Mouse (Mus musculus) T-cell, adult 2 months (primary cell): ENCODE data around the gene Gm10197.
"Not testable (repeated sequence)": the region's sequence is repeated elsewhere in the genome, so short reads cannot be mapped to it uniquely, and the experiment has no call there.

ENCODE experiments used
- DNase-seq: peaks from one replicate; pipeline ENCODE4 v3.0.0; 2022; ENCODE audit warnings: low spot score

Gm10197 gene

GRCm38 (mm10) chr19:53371666-53372065 lies at the start of gene Gm10197:
Gene Gm10197, minus strand, starts transcription at chr19:53371766.
- DNase-seq, result no peak

- DNase-seq, result peak; percentile 91
Observed at GRCm38 (mm10) chr19:53420924-53421582, 49.5 kb upstream of the Gm10197 start.

GRCm38 (mm10) chr19:53419834-53420233 lies 48.3 kb upstream of the Gm10197 start:
- DNase-seq, result peak; percentile 86

GRCm38 (mm10) chr19:53415198-53415597 lies 43.6 kb upstream of the Gm10197 start:
- no peak for DNase-seq

DNA sequence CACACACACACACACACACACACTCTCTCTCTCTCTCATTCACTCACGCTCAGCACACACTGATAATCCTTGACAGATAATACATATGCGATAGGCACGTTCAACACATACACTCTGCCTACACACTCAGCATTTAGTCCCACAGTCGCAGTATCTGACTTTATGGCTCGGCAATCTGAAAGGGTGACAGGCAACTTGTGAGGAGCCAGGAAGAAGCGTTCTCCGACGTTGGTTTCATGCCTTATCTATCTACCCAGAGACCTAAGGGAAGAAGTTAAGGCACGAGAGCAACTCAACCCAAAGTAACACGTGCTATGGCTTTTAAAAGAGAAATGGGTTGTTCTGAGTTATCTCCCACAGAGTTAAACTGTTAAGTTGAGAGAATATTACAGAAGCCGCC lies 43.1 kb upstream of the Gm10197 start:
- DNase-seq, result no peak

DNA sequence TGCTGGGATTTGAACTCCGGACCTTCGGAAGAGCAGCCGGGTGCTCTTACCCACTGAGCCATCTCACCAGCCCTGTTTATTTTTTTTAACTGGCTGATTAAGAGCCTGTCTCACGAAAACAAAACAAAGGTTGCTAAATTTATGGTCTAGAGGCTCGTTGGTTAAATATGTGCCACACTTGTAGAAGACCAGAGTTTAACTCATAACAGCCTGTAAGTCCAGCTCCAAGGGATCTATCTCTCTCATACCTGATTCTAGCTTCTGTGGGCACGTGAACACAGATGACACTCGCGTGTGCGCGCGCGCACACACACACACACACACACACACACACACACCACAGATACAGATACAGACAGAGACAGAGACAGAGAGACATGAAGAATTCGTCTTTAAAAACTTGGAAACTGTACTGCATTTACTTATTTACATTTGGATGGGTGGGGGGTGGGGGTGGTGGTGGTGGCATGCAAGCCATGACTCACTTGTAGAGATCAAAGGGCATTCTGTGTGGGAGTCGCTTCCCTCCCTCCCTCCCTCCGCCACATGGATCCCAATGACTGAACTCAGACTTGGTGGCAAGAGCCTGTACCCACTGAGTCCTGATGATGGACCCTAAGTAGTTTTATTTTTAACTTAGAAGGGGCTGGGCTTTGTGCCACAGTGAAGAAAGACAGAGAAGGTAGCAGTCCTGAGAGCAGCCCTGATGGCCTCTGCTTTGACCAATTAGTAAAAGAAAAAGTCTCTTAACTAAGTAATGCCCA lies 42.2 kb upstream of the Gm10197 start:
- no peak for DNase-seq

GRCm38 (mm10) chr19:53412149-53412848 lies 40.7 kb upstream of the Gm10197 start:
- DNase-seq, result no peak

- DNase-seq, result no peak
Observed at GRCm38 (mm10) chr19:53409663-53410307, 38.2 kb upstream of the Gm10197 start.

GRCm38 (mm10) chr19:53408398-53408797 lies 36.8 kb upstream of the Gm10197 start:
- no peak for DNase-seq

DNA sequence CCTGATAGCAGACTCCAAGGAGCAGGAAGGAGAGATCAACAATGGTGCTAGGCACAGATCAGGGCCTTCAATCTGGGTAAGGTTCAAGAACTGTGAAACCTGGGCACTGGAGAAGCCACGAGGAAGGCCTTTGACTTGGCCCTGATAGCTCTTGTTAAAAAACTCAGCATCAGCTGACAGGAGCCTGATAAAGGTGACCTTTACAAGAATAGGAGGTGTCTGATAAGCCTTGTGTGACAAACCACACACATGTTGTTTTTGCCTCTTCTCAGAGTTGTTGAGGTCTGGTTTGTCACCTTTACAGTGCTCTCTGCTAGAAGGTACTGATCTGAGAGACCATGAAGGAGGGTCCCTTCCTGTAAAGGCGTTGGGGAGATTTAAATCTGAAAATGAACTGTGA lies 35.8 kb upstream of the Gm10197 start:
- peak; percentile 23 for DNase-seq

DNA sequence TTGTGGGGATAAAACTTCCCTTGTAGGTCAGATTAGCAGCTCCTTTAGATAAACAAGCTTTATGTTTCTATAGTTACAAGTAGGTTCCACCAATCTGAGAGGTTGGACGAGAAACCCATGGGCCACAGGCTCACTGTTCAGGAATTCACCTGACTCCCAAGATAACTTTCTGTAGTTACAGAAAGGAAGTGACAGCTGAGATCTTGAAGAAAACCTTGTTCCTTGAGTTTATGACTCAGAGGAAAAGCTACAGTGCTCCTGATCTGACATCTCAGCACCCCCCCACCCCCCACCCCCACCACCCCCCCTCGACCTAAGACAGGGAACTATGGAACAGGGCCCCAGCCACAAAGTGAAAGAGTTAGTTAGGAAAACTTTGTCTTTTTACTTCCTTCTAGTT lies 34.2 kb upstream of the Gm10197 start:
- DNase-seq, result no peak

DNA sequence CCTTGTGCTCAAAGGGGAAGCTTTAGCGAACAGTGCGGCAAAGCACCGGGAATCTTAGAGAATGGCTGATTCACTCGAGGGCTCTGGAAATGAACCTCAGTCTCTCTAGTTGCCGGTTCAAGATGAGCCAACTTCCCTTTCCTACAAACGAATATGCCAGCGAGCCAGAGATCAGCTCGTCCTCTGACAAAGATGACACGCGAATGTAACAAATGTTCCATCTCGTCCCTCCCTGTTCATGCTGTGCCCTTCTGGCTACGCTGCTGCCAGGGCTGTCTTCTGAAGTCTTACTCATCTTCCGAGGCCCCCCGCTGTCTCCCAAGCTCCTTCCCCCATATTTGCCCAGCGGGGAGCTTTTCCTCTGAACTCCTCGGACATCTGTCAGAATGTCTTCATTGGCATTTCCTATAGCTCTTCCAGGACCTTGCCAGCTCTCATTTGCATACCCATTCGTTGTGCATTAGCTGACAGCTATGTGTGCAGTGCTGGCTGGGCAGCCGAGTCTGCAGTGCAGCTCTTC lies 33.3 kb upstream of the Gm10197 start:
- no peak for DNase-seq

- no peak for DNase-seq
Observed at GRCm38 (mm10) chr19:53404219-53404836, 32.8 kb upstream of the Gm10197 start.

GRCm38 (mm10) chr19:53402741-53403432 lies 31.3 kb upstream of the Gm10197 start:
- DNase-seq, result no peak

GRCm38 (mm10) chr19:53400332-53401110 lies 29.0 kb upstream of the Gm10197 start:
- no peak for DNase-seq

DNA sequence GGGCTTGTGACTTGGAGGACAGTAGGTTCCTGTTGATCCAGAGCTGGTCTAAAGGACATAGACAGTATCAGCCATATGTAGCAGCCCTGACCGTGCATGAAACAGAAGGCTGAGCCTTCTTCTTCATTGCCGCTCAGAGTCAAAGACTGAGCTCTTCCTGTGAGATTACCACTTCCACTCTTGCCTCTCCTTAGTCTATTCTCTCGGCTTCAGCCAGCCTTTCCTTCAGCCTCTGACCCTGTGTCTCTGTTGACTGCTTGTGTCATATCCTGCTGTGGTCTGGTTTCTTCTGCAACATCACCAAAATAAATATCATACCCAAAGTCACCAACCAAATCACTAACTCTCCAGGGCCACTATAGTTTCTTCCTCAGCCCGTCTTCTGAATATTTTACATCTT lies 27.6 kb upstream of the Gm10197 start:
- DNase-seq, result peak; percentile 21

DNA sequence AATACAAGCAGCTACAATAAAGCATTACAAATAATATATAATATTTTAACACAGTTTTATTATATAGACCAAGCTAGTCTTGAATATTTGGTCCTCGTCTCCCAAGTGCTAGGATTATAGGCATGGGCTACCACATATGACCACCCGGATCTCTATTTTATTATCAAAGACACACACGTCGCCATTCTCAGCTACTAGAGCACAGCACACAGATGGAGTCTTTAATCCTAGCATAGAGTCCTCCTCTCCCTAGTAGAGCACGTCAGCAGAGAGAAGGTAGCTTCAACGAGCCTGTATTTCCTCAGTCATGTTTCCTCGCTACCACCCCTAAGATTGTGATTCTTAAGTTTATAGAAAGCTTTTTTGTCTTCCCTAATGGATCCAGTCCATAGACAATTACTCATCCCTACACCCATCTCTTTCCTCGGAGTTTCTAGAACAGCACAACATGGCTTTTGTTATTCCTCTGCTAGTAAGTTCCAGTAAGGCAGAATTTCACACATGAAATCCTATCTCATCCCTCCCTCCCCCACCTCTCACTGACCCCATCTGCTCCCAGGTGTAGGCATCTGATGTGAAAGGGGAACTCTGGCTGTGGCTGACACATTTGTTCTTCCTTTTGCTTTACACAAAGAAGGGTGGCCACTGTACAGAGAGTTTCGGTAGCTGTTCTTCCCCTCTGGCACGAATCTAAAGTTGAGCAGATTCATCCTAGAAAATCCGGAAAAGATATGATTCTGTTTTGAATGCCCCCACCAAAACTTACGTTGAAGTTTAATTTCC lies 26.1 kb upstream of the Gm10197 start:
- no peak for DNase-seq

DNA sequence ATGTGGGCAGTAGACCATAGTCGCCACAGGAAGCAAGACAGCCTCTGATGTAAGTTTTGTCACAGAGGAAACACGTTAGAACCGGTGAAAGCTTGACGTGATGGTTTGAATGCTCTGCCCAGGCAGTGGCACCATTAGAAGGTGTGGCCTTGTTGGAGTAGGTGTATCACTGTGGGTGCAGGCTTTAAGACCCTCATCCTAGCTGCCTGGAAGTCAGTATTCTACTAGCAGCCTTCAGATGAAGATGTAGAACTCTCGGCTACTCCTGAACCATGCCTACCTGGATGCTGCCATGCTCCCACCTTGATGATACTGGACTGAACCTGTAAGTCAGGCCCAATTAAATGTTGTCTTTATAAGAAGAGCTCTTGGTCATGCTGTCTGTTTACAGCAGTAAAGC lies 24.2 kb upstream of the Gm10197 start:
- DNase-seq, result not testable (repeated sequence)

DNA sequence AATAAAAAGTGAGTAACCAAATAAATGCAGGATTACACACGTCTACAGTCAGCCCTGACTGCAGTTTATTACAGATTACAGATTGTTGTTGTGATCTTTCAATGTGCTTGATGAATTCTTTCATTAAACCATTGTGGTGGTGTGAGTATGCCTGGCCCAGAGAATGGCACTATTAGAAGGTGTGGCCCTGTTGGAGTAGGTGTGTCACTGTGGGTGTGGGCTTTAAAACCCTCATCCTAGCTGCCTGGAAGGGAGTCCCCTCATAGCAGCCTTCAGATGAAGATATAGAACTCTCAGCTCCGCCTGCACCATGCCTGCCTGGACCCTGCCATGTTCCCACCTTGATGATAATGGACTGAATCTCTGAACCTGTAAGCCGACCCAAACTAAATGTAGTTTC lies 23.4 kb upstream of the Gm10197 start:
- DNase-seq, result not testable (repeated sequence)

DNA sequence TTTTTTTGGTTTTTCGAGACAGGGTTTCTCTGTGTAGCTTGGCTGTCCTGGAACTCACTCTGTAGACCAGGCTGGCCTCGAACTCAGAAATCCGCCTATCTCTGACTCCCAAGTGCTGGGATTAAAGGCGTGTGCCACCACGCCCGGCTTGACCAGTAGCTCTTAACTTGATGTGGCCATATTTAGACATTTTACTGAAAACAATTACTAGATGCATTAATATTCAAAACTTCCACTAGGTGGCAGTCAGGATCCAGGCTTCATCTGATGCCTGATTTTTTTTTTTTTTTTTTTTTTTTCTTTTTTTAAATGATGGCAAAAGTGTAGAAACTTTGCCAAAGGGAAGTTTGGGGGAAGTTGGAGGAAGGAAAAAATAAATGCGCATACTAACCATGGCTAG lies 23.0 kb upstream of the Gm10197 start:
- DNase-seq, result peak; percentile 28
